Mouse (Mus musculus) cortical plate, adult 2 months (tissue): Measurements from ENCODE around the gene Dera.

Source experiments
- CTCF ChIP-seq: fragments of 200-500 bp; IDR thresholded peaks from 2 replicates; pipeline ENCODE4 v1.5.1; 2011; ENCODE audit warnings: mild to moderate bottlenecking, control low read depth, low read length; ENCODE audit not compliant: insufficient read depth; ENCODE audit errors: extremely low read depth
- POLR2A ChIP-seq: fragments of 200-500 bp; IDR thresholded peaks from 2 replicates; pipeline ENCODE4 v1.6.1; 2011; ENCODE audit warnings: mild to moderate bottlenecking, low read length, control low read depth; ENCODE audit not compliant: insufficient read depth; ENCODE audit errors: extremely low read depth

DNA sequence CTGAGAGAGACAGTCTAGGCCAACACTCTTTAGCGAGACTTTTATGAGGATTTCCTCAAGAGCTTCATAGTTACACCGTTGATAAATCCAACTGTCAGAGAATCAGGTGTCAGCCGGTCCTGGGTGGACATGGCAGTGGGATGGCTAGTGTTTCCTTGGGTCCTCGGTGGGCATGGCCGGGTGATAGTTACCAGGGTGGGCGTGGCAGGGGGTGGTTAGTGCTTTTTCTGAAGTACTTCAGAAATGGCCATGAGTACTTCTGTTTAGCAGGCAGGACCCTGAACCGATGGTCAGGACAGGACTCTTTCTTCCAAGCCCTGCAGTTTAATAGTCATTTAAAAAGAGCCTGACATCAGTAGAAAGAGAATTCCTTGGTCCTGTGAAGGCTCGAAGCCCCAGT, 52.5 kb downstream of the Dera start:
- TF ChIP-seq CTCF (no peak), POLR2A (no peak)
